Mouse (Mus musculus) CD8-positive naive resting alpha-beta T cell, adult 2 months (primary cell): ENCODE results near the gene Slc41a3.

Experiments used
- DNase-seq, 2 experiments: peaks; one replicate each; pipeline ENCODE4 v3.0.0; 2022; ENCODE audit warnings: low read depth in 2 of 2, low spot score in 2 of 2

The Slc41a3 gene

DNA sequence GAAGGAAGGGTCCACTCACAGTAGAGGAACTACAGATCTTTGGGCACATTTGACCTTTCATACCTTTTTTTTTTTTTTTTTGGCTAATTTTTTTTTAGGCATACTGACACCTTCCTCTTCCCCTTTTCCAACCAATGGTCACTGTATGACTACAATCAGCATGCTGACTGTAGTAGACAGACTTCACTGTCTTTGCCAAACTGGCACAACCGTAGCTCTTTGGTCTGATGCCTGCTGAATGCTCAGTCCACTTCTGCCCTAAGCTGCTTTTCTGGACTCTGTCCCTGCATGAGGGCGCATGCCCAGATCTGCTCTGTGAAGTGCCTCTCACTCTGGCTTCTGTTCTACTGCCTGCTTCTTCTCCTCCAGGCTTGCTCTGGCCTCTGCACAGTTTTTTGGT is 6.9 kb upstream of the Slc41a3 start:
- no peak for DNase-seq

DNA sequence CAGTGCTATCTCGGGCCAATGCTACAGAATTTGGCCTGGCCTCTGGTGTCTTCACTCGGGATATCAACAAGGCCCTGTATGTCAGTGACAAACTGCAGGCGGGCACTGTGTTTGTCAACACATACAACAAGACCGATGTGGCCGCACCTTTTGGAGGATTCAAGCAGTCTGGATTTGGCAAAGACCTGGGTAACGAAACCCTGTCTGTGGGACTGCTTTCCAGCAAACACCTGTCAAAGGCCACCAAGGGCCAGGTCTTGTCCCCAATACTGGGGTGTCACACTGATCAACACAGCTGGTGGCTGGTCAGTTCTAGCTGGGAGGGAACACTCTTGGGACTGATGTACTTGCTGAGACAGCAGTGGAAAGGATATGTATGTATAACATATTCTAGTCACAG is 6.3 kb upstream of the Slc41a3 start:
- DNase-seq, result no peak

DNA sequence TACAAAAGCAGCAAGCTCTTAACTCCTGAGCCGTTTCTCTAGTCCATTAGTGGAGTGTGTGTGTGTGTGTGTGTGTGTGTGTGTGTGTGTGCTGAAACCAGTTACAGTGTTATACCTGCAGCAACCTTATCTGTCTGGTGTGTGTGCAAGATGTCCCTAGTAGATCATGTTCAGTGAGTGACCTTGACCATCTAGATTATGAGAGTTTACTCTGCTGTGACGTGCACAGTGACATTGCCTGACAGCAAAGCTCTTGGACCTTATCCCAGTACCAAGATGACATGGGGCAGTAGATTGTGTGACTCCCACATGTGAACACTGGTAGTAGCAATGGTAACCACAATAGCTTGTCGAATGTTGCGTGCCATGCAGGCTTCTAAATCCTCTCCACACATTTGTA is 4.2 kb upstream of the Slc41a3 start:
- DNase-seq, result no peak

DNA sequence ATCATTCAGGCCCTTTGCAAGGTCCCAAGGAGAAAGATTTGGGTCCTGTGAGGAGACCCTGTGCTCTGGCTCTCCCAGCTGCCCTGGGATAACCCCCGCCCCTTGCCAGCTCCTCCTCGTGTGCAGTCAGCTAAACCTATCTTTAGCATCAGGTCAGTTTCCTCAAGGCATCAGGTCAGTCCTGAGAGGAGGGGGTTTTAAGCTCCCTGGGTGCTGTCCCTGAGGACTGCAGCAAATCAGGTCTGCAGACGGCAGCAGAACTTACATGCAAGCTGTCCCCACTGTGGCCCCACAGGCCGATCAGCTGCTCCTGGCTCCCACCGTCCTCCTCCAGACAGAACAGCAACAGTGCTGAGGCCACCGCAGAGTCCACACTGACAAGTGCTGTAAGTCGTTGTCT is 2.8 kb upstream of the Slc41a3 start:
- DNase-seq, result no peak

DNA sequence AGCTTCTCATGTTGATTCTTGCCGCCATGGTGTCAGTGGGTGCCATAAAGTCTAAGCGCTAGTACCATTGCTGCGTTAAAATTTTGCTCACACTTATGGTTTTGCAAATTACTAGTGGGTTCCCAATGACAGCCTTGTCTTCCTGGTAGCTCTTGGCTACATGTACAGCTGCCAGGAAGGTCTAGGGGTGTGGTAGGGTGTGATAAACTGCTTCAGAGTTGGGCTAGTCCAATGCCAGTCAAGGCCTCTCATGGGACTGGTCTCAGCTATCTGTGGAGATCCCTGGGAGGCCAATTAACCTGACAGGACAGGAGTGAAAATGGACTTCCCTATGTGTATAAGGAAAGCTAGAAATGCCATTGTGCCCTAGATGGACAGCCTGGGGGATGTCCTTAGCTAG is 2.2 kb upstream of the Slc41a3 start:
- DNase-seq, result no peak

DNA sequence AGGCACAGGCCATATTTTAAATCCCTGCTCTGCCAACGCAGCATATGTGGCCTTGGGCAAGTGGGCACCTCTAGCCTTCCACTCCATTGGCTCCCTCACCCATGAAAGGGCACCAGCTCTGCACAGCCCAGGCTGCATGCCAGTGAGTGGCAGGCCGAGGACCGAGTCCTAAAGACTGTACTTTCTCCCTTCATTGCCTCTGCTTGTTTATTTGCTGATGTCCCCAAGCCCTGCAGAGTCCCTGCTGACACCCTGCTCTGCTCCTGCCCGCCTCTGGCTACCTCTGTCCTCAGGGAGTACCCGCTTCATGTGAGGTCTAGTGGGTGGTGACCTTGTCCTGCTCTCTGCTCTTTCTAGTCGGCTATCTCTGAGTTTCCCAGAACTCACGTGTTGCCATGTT is 1.4 kb upstream of the Slc41a3 start:
- DNase-seq, result no peak

DNA sequence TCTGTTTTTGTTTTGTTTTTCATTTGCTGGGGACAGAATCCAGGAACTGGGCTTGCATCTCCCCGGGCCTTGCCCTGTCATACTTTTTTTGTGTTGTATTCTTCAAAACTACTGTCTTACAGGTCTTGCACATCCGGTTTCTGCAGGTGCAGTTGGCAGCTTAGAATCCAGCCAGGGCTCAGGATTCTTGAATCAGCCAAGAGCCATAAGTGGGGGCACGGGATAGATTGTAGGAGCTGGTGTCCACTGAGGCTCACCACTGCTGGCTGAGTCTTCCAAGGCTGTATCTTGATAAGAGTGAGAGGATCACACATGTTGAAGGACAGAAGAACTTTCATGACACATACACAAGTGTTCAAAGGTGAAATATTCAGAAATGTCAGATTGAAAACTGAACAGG is 395 bp upstream of the Slc41a3 start:
- DNase-seq, result no peak

DNA sequence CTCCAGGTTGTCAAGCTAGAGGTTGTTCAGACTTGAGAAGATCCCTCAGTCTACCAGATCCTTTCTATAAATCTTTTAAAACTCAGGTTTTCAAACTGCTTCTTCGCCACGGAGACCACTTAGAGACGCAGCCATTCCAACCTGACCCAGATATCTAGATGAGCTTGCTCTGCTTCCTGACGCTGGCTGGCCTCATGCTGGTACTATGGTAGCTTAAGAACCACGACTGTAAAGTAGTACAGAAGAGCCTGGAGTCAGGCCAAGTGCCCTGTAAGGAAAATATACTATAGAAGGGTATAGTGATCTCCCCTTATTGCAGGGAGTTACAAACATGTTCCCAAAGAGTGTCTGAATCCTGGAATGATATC is 757 bp downstream of the Slc41a3 start:
- DNase-seq, result no peak

DNA sequence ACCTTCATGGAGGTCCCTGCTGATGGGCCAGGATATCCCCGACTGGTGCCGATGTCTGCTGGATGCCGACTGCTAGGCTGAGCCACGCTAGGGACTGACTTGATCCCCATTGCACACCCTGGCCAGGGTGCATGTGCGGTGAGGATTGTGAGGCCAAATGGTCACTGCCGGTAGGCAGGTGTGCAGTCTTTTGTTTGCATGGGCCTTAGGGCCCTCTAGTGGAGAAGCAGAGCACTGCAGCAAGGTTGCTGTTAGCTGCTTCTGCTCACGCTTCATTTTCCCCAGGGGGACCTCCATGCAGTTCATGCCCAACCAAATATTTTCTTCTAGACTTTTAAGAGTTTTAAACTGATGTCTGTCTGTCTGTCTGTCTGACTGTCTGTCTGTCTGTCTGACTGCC is 2.0 kb downstream of the Slc41a3 start:
- peak; percentile 59 to 68 for DNase-seq

DNA sequence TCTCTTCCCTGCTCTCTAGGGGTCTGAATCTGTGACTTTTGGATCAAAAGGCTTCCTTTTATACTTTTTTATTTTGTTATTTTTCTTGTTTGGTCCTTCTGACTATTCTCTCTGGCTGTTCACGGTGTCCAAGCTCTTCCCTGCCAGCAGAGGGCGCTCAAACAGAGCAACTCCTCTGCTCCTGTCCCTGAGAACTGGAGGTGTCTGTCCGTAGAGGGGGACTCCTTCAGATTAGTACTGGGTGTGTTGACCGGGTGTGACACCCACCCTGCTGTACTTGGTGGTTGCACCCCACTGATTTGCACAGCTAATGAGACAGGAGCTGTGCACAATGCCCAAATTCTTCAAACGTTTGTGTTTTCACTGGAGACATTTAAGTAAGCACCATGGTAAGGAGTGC is 2.7 kb downstream of the Slc41a3 start:
- peak; percentile 28 to 60 for DNase-seq

DNA sequence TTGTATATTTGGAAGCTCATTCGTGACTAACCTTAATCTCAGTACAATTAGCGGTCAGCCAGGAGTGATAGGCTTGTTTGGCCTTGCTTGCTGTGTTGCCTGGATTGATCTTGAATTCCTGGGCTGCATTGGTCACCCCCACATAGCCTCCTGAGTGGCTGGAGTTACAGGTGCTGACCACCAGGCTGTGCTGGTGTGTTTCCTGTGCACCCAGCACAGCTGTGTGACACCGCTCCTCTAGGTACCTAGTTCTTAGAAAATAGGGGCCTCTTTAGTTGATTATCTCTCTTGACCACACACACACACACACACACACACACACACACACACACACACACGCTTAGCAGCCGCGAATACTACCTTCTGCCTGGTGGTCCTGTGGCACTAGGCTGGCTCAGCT is 3.7 kb downstream of the Slc41a3 start:
- DNase-seq, result no peak

DNA sequence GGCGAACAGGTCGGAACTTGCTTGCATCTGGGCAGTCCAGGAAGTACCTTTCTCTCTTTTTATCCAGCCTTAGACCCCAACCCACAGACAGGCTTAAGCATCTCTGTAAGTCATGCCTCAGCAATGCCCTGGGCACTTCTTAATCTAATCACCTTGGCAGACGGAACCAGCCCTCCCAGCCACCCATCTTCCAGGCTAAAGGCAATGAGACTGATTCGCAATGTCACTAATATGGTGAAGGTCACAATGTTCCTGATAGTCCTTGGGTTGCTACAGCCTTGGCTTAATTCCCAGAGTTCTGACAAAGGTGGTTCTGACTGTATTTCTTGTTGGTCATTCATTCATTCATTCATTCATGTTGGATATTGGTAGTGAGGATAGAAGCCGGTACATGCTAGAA is 5.7 kb downstream of the Slc41a3 start:
- DNase-seq, result no peak

DNA sequence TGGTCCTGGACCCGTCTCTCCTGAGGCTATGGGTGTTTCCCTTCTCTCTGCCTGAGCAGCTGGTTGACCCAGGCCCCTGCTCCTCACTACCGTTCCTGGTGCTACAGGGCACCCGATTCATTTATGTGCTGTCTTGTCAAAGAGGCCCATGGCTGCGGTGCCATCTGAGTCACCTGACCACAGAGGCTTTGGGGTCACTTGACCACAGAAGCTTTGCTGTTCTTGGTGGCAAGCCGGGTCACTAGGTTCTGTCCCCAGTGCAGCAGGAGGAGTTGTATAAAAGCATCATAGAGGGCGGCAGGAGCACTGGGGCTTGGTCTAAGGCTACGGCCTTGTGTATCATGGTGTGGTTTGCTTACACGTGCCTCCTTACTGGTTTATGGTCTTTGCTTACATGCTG is 8.8 kb downstream of the Slc41a3 start:
- no peak for DNase-seq

DNA sequence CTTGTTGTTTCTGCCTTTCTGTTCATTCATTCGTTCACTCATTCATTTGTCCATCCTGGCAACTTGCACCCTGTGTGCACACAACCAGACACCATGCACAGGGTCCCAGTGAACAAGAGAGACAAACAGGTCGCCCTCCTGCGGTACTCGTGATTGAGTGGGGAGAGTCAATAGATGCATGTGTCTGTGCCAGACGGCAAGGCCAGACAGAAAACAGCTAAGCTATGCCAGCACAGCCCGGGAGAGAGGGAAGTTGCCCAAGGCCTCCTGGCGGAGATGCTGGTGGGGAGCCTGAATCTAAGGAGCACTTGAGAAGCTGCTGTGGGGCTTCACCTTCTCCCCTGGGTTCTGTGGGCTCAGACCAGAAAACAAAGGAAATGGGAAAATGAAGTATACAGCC is 10.8 kb downstream of the Slc41a3 start:
- no peak for DNase-seq

DNA sequence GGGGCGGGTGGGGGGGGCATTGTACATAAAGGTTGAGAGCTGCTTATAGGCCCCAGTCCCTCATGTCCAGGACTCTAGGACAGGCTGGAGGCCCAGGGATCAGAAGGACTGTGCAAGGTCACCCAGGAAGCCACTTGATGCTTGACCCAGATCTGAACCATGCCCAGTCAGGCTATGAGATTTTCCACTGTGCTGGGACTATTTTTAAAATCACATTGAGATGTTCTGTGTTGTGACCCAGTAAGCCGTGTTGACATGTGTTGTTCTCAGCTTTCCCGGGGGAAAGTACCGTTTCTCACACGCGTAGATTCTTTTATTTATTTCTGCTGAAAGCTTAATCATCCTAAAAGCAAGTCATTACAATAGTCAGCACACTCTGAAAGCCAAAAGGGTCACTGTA is 11.5 kb downstream of the Slc41a3 start:
- no peak for DNase-seq

DNA sequence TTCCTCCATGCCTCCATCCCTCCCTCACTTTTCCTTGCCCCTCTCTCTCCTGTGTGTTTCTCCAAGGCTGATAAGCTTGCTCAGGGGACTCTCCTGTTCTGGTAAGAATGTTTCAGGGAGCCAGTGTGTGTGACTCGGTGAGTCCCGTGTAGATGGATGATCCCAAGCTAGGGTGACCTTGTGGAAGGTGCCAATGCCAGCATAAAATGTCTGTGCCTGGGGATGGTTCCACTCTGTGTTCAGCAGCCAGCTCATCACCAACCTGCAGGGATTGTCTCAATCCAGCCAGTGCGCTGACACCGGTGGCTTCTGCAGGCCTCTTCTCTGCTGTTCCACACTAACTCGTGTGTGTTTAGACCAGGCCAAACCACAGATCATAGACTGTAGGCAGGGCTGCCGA is 12.0 kb downstream of the Slc41a3 start:
- DNase-seq, result no peak

DNA sequence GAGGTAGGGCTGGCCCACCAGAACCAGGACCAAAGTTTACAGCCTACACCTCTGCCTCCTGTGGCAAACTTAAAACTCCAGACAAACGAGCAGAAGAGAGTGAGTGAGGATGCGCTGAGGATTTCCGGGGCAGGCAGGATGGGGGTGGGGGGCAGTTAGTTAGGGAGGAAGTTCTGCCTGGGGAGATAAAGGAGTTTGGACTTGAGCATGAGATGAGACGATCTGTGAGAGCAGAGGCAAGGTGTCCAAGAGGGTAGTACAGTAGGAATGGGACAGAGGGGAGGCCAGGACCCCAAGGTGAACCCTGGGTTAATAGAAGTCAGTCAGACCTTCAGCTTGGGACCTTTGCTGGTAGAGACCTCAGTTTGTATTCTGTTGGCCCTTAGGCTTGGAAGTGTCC is 13.7 kb downstream of the Slc41a3 start:
- peak in 1 of 2 experiments; percentile 32 for DNase-seq

DNA sequence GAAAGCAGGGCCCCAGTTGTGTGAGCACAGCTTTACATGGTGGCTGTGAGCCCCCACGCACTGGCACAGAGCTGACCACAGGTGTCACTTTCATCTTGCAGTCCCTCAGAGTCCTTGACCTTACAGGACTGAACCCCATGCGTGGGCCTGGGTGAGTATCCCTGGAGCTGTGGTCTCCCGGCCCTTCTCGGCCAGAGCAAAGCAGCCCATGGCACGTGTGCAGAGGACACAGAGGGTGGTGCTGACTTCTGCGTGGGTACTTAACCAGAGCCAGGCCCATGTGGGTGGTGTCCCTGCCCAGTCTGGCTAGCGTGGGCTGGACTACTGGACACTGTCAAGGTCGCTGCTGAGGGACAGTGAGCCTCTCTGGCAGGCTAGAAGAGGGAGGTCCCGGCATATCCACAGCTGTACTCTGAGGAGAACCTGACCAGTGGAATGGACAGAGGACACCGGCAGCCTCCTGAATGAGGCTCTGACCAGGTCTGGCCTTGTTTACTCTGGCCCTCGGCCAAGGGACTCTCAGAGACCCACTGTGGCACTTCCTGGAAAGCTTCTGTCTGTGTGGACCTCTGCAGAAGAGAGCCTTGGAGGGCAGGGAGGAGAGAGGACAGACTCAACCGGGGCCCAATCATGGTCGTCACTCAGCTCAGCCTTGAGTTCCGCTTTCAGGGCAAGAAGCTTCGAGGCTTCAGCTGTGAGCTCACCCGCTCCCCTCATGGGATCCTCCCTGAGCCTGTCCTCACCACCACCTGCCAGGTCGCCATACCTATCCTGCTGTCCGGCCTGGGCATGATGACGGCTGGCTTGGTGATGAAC is 14.5 kb downstream of the Slc41a3 start:
- DNase-seq, result no peak

DNA sequence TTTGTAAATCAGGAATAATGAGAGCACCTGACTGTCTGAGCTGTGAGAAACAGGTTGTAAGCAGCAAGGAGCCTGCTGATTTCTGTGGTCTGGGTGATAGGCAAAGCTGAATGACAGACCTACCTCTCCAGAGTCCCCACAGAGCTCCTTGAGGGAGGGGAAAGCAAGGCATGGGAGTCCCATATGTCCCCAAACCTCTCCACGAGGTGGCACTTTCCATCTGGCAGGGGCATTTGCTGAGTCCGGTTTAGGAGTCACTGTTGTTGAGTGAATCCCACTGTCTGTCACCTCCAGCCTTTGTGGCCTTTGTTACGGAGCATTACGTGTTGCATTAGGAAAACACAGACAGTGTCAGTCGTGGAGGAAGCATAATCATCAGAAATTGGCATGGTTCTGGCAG is 15.4 kb downstream of the Slc41a3 start:
- DNase-seq, result no peak

DNA sequence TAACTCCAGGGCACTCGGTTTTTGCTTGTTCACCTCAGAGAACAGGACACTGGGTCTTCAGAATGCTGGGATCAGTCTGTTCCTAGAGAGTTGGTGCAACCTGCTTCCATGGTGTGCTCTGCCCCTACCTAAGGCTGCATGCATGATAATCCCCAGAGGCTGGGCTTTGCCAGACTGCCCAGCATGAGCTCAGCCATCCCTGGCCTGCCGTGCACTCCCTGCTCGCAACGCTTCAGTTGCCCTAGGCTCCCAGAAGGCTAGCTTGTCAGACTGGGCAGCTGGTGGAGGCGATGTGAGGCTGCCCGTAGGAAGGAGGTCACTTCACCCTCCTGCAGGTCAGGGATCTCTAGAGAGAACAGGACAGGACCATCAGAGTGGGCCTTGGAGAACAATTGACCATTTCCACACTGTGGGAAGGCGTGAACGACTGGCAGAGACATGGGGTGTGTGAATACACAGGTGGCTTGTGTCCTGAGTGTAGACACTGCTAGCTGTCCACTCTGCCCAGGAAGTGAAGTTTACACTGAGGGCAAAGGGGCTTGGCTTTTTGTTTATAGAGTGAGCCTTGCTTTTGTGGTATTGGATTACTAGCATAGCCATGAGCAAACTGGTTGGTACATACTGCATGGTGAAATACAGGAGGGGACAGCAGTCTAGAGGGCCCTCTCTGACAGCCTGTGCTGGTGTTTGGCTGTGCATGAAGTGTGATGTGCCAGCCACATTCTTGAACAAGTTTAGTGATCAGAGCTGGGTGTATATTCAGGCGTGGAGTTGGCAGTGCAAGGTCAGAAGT is 16.5 kb downstream of the Slc41a3 start:
- DNase-seq, result no peak

DNA sequence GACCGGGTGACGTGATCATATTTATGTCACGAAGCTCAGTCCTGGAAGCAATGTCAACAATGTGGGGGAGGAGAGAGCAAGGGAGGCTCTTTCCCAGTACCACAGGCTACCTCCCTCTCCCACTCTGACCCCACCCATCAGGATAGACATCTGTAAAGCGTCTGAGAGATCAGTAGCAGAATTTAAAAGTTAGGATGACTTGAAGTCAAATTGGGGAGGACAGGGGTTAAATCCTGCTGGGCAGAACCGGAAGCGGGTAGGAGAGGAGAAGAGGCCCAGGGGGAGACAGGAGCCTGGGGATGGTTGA is 17.0 kb downstream of the Slc41a3 start:
- DNase-seq, result no peak

DNA sequence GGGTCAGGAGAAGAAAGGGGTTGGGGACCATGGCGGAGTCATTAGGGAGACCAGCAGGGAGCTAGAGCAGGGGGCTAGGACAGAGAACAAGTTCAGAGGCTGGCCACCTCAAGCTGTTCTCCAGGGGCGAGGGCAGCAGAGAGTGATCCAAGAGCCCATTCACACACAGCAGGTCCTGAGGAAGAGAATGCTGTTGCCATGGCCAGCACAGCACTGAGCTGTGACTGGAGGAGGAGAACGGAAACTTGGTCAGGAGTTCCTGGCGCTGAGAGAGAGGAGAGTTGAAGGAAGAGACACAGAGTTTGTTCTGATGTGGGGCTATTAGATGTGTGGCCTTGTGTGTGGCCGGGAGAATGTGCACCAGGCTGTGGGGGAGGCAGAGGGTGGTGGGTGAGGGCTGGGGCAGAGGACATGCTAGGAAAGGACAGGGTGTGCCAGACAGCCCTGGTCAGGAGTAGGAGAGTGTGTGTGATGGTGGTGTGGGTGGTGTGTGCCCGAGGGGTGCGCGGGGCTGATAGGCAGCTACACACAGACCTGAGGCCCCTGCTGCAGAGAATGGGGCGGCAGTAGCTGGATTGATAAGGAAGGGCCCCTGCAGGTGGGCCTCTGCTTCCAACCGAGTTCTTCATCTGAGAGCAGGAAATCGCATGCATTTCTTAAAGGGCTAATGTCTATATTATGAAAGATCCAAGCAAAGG is 18.4 kb downstream of the Slc41a3 start:
- DNase-seq, result no peak
